Mouse (Mus musculus): ENCODE measurements around the gene Cyp4x1.

DNA sequence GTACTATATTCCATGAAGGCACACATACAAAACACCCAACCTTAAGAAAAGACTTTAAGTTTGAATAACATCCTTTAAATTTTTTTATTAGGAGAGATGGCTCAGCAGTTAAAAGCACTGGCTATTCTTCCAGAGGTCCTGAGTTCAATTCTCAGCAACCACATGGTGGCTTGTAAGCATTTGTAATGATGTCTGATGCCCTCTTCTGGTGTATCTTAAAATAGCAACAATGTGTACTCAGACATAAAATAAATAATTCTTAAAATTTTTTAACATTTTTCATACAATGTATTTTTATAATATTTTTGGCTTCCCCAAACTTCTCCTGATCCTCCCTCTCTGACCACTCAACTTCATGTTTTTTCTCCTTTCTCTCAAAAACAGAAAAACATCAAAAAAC is 9.4 kb downstream of the Cyp4x1 start:
- TF ChIP-seq CTCF (IDR thresholded peaks at IDR 0.05; ENCODE audit: low read depth, low read length): no peak
- no peak for TF ChIP-seq POLR2A (IDR thresholded peaks at IDR 0.05; ENCODE audit: borderline replicate concordance, low read depth, low read length)
